Mouse (Mus musculus) ZHBTc4 (cell line): ENCODE measurements at regions not wholly inside any gene's neighbourhood (a gene's known extent, or its start where the extent isn't known, plus 50 kb on each side); places are given as distances from the start of the nearest gene placed in this dataset.
A peak's percentile ranks its signal among the peaks of the same experiment; 100 is the strongest.

Experiments
- DNase-seq: peaks from one replicate; pipeline ENCODE4 v3.0.0-alpha.2; 2011; ENCODE audit warnings: low read depth, low spot score

DNA sequence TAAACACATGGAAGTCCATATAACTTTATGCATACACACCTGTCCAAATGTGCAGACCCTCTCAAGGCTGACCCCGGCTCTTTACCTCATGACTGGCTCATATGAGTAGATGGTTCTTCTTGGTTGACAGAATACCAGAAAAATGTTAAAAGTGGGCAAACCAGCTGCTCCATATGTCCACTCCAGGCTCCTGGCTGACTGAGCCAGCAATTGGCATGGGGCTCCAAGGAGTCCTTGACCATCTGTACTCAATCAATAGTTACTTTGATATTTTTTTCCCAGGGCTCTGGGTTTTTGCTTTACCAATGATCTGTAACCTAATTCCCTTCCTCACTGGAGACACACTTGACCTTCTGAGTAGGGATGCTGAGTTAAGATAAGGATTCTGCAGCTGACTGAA is 345.5 kb downstream of the Ccser2 start:
- no peak for DNase-seq

GRCm38 (mm10) chr14:36618459-36619085 is 350.0 kb downstream of the Ccser2 start:
- DNase-seq = no peak

DNA sequence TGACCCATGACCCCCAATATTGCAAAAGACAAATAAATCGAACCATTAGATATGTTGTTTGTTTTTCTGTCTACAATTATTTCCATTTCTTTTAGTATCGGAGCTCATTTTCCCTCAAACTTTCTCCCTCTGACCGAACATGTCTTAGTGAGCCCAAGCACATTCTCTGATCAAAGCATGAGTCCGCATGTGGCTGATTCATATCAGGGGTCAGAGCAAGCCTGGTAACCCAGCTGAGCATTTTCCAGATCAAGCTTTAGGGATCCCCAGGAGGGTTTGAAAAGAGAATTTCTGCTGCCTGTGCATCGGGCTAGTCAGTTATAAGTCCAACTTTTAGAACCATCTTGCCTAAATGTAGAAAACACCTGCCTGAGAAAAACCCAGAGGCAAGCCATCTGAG is 350.6 kb downstream of the Ccser2 start:
- no peak for DNase-seq

- no peak for DNase-seq
Measured at GRCm38 (mm10) chr14:36614926-36615325, 353.7 kb downstream of the Ccser2 start.

GRCm38 (mm10) chr14:36612860-36613259 is 355.7 kb downstream of the Ccser2 start:
- no peak for DNase-seq

DNA sequence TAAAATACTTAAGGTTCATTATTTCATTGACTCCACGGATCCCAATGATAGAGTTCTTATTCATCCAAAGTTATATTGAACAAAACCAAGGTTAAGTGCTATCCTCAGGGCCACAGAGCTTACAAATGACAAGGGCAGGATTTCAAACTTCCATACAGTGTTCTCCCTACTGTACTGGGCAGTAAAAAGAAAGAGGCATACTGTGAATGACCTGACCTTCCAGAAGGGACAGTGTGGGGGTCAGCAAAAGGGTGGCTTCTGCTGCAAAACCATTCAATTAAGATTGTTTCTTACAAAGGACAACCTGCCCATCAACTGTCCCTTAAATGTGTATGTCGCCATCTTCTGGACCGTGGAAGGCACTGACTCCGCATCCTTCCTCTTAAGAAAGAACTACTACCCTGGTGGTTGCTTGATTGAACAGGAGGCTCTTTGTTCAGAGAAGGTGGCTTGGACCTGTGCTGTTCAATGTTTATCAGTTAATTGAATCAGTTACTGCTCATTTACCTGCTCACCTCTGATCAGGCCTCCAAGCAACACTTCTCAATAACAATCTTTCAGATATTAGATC is 384.4 kb downstream of the Ccser2 start:
- peak; percentile 67 for DNase-seq

DNA sequence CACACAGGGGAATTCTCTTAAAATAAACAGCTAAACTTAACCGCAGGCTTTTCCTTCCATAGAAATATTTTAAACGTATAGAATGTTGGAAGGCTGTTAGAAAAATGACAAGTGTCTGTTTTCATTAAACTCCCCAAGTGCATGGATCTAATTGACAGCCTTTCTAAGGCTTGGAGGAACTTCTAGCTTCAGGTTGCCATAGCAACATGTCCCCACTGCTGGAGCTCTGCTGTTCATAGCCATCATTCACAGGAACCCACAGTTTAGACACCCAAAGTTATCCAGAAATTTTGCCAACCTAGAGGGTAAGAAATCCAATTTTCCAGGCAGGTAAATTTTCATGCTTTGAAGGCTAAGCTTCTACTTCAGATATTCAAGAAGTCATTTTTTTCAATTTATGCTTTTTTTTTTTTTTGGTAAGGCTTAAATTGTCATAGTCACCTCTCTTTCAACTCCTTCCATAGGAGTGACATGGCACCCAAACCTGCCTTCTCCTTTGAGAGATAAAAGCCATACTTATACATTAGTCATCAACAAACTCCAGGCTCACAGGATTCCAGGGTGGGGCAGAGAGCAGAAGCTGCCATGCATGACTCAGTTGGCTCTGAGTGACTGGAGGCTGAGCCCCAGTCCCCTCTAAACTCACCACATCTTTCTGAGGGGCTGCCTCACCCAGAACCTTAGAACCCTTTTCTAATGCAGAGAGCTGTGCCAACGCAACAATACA is 385.1 kb downstream of the Ccser2 start:
- DNase-seq = peak; percentile 4

DNA sequence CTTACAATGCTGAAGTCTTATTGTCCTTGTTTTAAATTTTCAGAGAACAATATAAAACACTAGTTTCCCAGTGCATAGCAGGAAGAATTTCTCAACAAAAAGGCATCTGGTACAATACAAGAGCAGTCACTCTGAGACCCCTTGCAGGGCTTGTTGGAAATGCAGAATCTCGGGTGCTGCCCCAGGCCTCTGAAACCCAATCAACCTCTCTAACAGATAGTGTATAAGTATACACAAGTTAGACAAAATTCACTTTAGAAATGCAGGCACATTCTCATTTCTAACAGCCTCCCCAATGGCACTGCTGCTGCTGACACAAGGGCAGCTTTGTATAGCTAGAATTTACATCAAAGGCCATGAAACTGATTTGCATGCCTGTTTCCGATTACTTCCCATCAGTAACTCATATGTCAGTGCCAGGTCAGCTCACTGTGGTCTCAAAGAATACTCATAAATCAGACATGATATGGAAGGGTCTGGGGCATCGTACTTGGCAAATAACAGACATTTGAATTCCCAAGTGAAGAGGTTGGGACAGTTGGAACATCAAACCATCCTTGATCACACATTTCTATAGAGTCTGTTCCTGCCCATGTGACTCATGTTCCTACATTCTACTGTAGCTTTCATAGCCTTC is 405.2 kb downstream of the Ccser2 start:
- DNase-seq = no peak

- no peak for DNase-seq
Measured at GRCm38 (mm10) chr14:36537402-36537801, 431.2 kb downstream of the Ccser2 start.

DNA sequence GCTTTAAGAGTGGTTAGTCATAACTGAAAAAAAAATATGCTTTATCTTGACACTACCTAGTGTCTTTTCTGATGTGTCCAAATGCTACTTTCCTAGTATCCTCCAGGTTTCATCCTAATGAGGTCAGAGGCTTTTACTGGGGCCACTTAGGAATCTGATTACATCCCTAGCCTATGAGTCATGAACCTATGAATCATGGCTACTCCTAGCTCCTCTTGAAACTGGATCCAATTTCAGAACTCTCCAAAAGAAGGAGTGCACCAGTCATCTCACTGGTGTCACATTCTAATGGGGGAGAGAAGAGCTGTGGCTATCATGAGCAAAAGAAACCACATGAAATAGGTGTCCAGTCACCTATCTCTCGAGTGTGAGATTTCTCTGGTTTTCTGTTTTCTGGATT is 432.6 kb downstream of the 4930474N05Rik start:
- DNase-seq = no peak

GRCm38 (mm10) chr14:36525591-36526037 is 430.9 kb downstream of the 4930474N05Rik start:
- DNase-seq = no peak

DNA sequence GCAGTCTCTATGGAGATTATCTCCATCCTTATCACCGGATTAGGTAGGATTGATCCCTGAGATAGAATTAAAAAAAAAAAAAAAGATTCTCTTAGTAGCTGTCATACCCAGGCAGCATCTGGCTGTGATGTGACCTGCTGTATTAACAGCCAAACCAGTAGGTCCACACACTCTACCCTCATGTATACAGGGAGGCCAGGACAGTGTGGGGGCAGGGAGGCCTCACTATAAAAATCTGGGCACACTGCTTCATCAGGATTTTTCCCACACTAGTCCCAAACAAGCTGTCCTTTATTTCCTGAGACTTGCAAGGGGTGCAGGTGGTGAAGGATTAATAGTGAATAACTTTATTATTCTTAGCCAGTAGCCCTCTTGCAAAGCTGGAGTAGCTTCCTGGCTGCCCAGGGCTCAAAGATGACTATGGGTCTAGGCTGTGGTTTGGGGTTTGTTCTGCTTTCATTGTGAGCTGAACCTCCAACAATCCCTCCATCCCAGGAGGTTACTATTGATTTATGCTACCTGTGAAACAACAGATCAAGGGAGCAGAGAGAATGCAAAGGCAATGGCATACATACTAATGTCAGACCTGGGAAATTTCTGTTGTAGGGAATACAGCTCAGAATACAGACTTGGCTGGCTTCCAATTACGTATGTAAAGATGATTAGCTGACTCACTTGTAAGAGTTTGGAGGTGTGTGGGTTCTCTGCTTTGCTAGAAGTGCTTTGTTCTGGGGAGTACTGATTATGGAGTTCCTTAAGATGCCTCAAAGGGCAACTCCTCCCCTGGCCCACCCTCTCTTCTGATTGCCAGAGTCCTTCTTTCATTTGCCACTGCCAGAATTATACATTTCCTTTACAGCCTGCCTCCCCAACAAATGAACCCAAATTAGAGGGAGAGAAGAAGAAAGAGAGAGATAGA is 407.6 kb downstream of the 4930474N05Rik start:
- no peak for DNase-seq

DNA sequence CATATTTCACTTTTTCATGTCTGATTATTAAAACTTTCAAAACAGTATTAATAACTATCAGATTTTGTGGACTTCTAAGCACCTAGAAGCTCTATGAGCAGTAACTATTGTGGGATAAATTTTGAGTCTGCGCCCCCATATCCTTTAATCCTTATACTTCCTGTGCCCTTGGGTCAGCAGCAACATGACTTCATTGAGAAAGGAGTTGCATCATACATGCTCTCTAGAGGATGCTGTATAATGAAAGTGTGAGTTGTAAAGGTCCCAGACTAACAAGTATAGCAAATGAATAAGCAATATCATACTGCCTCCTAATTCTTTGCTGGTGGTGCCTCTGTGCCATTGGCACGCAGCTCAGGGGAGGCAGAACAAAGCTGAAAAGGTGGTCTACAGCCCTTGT is 404.6 kb downstream of the 4930474N05Rik start:
- no peak for DNase-seq

- no peak for DNase-seq
Measured at GRCm38 (mm10) chr14:36485499-36485898, 390.8 kb downstream of the 4930474N05Rik start.

DNA sequence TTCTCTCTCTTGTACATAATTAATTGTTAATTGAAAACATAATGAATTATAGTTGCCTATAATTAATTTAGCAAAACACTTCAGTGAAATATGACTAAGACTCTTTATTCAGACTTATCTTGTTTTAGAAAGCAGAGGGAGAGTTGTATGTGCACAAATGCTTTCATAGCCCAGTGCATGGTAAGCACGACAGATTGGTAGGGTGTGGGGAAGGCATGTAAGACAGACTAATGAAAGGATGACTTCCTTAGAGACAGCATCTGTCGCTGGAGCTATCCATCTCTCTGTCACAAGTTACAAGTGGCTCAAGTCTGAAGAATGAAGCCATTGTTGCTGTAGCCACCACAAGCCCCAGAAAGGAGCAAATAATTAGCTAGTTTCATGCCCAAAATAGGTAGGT is 376.9 kb downstream of the 4930474N05Rik start:
- no peak for DNase-seq

- no peak for DNase-seq
Measured at GRCm38 (mm10) chr14:36470362-36470761, 375.6 kb downstream of the 4930474N05Rik start.

GRCm38 (mm10) chr14:36453049-36453448 is 358.3 kb downstream of the 4930474N05Rik start:
- DNase-seq = no peak

GRCm38 (mm10) chr14:36450126-36450525 is 355.4 kb downstream of the 4930474N05Rik start:
- DNase-seq = no peak

DNA sequence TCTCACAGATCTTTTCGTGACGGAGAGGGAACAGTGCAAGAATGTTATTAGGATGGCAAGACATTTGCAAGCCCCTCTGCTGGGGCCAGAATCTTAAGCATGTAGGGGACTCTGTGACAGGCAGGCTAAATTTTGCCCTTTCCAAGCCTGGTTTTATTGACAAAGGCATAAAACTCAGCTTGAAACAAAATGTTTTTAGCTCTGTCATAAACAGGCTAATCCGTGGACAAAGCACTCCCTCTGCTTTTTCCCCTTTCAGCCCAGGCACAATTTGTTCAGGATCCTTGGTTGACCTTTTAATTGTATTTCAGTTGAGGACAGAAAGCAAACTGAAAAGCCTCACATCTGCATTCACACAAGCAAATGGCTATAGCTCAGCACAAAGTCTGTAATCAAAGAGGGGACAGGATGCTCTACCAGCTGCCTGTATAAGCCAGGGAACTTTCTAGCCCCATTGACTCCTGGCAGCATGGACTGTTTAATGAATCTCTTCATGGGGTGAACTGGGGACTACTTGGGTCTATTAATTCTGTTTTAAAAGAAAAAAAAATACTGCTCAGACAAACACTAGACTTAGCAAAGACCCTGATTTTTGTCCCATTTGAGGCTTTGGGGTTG is 320.0 kb downstream of the 4930474N05Rik start:
- DNase-seq = no peak

DNA sequence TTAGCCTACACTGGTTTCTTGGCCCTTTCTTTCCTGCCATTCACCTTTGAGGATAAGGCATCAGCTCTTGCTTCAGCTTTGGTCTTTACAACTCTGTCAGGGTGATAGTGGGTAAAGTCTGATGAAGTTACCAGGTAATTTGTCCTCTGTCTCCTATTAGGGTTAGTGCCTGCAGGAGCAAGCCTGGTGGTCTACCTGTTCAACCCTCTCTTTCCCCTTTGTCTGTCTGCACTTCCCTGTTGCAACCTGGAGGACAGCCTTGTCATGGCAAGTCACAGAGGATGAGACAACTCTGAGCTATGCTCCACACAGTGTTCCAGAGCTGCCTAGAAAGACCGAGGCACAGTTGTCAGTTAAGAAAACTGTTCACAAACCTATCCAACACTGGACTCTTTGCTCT is 319.5 kb downstream of the 4930474N05Rik start:
- no peak for DNase-seq
